Mouse (Mus musculus) lung, embryonic 16.5 days (tissue): ENCODE data around the gene Cdh11. TPM values are rescaled to one million over a fixed set of nuclear protein-coding genes. Genes with fewer than 3 reads are reported as not detected.

ENCODE experiments used
- ATAC-seq: fragments of 200-750 bp; cut with Nextera tagmentation; 2 replicates; pipeline ENCODE4 v1.8.0; 2017; ENCODE audit warnings: low read depth, mild to moderate bottlenecking, moderate library complexity
- H3K27ac ChIP-seq: fragments of 300-500 bp; sonication (generic); 2 replicates; pipeline ENCODE4 v1.5.1; 2014; ENCODE audit warnings: mild to moderate bottlenecking, control low read depth, low read length
- H3K27me3 ChIP-seq: fragments of 300-500 bp; sonication (generic); 2 replicates; pipeline ENCODE4 v1.6.1; 2014; ENCODE audit warnings: low read depth, low read length, mixed read lengths; ENCODE audit not compliant: control insufficient read depth, insufficient read depth
- H3K36me3 ChIP-seq: fragments of 300-500 bp; sonication (generic); 2 replicates; pipeline ENCODE4 v1.6.1; 2014; ENCODE audit warnings: low read length; ENCODE audit not compliant: control insufficient read depth, insufficient read depth
- H3K4me1 ChIP-seq: fragments of 300-500 bp; sonication (generic); replicated peaks from 2 replicates; pipeline ENCODE4 v1.6.1; 2014; ENCODE audit warnings: low read length, mixed read lengths; ENCODE audit not compliant: control insufficient read depth, insufficient read depth
- H3K4me2 ChIP-seq: fragments of 300-500 bp; sonication (generic); 2 replicates; pipeline ENCODE4 v1.6.1; 2014; ENCODE audit warnings: low read depth, low read length, control low read depth
- H3K4me3 ChIP-seq: fragments of 300-500 bp; sonication (generic); 2 replicates; pipeline ENCODE4 v1.5.1; 2014; ENCODE audit warnings: mild to moderate bottlenecking, low read length, control low read depth
- H3K9ac ChIP-seq: fragments of 300-500 bp; sonication (generic); 2 replicates; pipeline ENCODE4 v1.6.1; 2014; ENCODE audit warnings: low read length, control low read depth
- H3K9me3 ChIP-seq: fragments of 300-500 bp; sonication (generic); 2 replicates; pipeline ENCODE4 v1.6.1; 2016; ENCODE audit warnings: low read length; ENCODE audit not compliant: control insufficient read depth
- WGBS: fragments of 180-500 bp; shearing (Covaris S2); extraction: QIAGEN DNeasy Blood & Tissue Kit; methylation state at CpG from one replicate; pipeline ENCODE4 v1.1.7; 2014; 5-methylcytosine and 5-hydroxymethylcytosine counted together
- microRNA-seq: library from miRNA; unstranded; fragments of <30 nt; microRNA quantifications from one replicate; pipeline ENCODE4, GENCODE M21; 2016
- polyA plus RNA-seq: library from polyadenylated mRNA; unstranded; fragments of >200 nt; fragmentation: Nextera tagmentation; extraction: Ambion mirVana; gene quantifications from 2 replicates; pipeline ENCODE4 v1.2.1, GENCODE M21; 2015

Gene Cdh11
- polyA plus RNA-seq, 1 experiment from 2014 or later = 156 TPM

DNA sequence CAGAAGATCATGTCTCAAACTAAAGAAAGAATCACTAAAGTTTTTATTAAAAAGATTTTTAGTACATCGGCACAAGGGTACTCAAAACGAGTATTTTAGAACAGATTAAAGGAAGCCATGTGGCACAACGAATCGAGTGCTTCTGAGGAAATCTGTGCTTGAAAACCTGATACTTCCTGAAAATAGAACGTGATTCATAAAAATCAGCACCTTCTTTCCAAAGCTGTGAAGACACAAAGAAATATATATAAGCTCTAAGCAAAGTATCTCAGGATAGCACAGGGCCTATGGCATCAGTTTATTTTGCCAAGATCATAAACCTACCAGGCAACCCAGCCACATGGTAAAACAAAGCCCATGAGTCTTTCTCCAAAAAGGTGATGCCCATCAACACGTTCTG is 191.5 kb downstream of the Cdh11 start:
- H3K36me3 ChIP-seq = no peaks in the 10 kb centered on the region
- no peaks in the 10 kb centered on the region for H3K27me3 ChIP-seq
- 87% methylated on average over 6 of the region's 6 CpGs for WGBS
- no peak for ATAC-seq
- no peak overlapping the region for H3K27ac ChIP-seq
- H3K9me3 ChIP-seq = no peaks in the 10 kb centered on the region
- H3K4me3 ChIP-seq = no peak overlapping the region
- H3K4me2 ChIP-seq = no peak overlapping the region
- peaks cover 4% of the 10 kb centered on the region; the same call in 1 of the 2 replicates for H3K4me1 ChIP-seq
- no peak overlapping the region for H3K9ac ChIP-seq

Small RNA genes lying within 50 kb of the gene (microRNA-seq; reads per million reads assigned to microRNA genes)
- not detected for gene Gm26301
